Mouse (Mus musculus) testis, adult 2 months (tissue): ENCODE measurements around the gene Ctsc.

Experiments
- CTCF ChIP-seq: fragments of 200-500 bp; IDR thresholded peaks from 2 replicates; pipeline ENCODE4 v1.5.1; 2012; ENCODE audit warnings: low read depth, mild to moderate bottlenecking, inconsistent platforms, low read length, moderate library complexity; ENCODE audit not compliant: control insufficient read depth, insufficient read depth, insufficient replicate concordance
- POLR2A ChIP-seq: fragments of 200-500 bp; IDR thresholded peaks from 2 replicates; pipeline ENCODE4 v1.6.1; 2012; ENCODE audit warnings: low read depth, mild to moderate bottlenecking, inconsistent platforms, low read length, moderate library complexity; ENCODE audit not compliant: control insufficient read depth

DNA sequence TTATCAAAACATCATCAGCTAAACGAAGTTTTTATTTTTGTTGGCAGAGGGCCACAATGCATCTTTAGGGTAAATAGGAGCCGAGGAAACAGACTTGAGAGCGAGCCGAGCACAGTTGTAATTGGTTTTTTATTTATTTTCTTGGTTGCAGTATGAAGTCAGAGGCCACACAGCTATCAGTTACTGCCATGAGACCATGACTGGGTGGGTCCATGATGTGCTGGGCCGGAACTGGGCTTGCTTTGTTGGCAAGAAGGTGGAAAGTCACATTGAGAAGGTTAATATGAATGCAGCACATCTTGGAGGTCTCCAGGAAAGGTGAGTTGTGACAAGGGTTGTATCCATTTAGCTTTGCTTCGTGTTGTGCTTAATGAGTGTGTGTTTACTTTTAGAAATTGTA is 19.0 kb downstream of the Ctsc start:
- no peak for TF ChIP-seq CTCF
- TF ChIP-seq POLR2A = no peak
